Mouse (Mus musculus): ENCODE data around the gene Hhat. TPM values are rescaled to one million over a fixed set of nuclear protein-coding genes. Genes with fewer than 3 reads are reported as not detected.

Gene Hhat
- total and polyA plus RNA-seq, 2 experiments from 2014 or later, result 4.0 to 13.2 TPM

DNA sequence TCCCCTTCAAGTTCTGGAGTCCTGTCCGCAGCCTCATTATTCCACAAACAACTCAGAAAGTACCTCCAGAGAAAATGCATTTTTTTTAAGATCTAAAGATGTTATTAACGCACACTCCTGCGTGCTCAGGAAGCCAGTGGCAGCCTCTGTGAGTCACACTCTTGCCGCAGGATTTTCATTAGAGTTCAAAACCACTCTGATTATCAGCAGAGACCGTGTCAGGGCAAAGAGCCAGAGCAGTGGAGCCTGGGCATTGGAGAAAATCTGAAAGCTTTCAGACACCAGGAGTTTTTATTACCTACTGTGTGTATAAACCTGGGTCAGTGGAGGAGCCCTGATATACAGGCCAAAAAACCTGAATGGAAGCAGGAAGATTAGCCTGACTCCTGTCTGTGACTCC is 292.8 kb downstream of the Hhat start:
- DNase-seq (ENCODE audit: low spot score) (no peak), ATAC-seq (ENCODE audit: insufficient read depth, low read depth) (no peak)
- Histone ChIP-seq H3K4me1 (ENCODE audit: control insufficient read depth, insufficient read depth) (no peaks in the 10 kb centered on the region), H3K9ac (replicated peaks; ENCODE audit: low read depth, low read length) (no peak overlapping the region), H3K4me3 (ENCODE audit: low read depth, low read length) (no peak overlapping the region), H3K27me3 (ENCODE audit: control insufficient read depth, insufficient read depth, low read length) (no peaks in the 10 kb centered on the region), H3K27ac (ENCODE audit: low read depth) (no peak overlapping the region), H3K4me2 (ENCODE audit: low read depth, low read length) (no peak overlapping the region), H3K36me3 (replicated peaks; ENCODE audit: control insufficient read depth, insufficient read depth, low read length) (no peaks in the 10 kb centered on the region), H3K9me3 (replicated peaks; ENCODE audit: control insufficient read depth, low read length) (no peaks in the 10 kb centered on the region)
- 48% methylated on average over 5 of the region's 5 CpGs for WGBS
- TF ChIP-seq EP300 (IDR thresholded peaks at IDR 0.05; ENCODE audit: low read depth), result no peak
- no peak for TF ChIP-seq CTCF (IDR thresholded peaks at IDR 0.05; ENCODE audit: low read depth)

DNA sequence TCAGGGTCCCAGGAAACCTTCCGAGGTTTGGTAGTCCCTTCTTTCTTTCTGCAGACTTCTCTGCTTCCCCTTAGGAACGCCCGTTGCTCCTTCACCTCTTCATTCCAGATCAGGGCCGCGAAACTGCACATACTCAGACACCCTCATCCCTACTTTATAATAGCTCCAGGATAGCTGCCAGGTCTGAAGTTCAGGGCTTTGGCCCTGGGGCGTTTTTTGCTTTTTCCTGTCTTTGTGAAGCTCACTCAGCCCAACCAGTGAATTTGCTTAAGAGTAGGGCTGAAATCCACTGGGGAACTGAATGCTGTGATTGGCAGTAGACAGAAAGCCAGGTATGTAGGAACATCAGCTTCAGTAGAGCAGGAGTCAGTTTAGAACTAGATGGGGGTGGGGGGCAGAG is 293.5 kb downstream of the Hhat start:
- ATAC-seq (ENCODE audit: insufficient read depth, low read depth) (no peak), DNase-seq (ENCODE audit: low spot score) (peak; percentile 11)
- H3K27ac ChIP-seq (ENCODE audit: low read depth), result no peak overlapping the region
- no peak overlapping the region for H3K9ac ChIP-seq (replicated peaks; ENCODE audit: low read depth, low read length)
- TF ChIP-seq CTCF (IDR thresholded peaks at IDR 0.05; ENCODE audit: low read depth) (no peak), EP300 (IDR thresholded peaks at IDR 0.05; ENCODE audit: low read depth) (no peak)
- WGBS, result 61% methylated on average over 6 of the region's 6 CpGs
- no peak overlapping the region for H3K4me3 ChIP-seq (ENCODE audit: low read depth, low read length)
- H3K36me3 ChIP-seq (replicated peaks; ENCODE audit: control insufficient read depth, insufficient read depth, low read length), result no peaks in the 10 kb centered on the region
- no peaks in the 10 kb centered on the region for H3K4me1 ChIP-seq (ENCODE audit: control insufficient read depth, insufficient read depth)
- no peaks in the 10 kb centered on the region for H3K27me3 ChIP-seq (ENCODE audit: control insufficient read depth, insufficient read depth, low read length)
- H3K4me2 ChIP-seq (ENCODE audit: low read depth, low read length), result no peak overlapping the region
- H3K9me3 ChIP-seq (replicated peaks; ENCODE audit: control insufficient read depth, low read length), result no peaks in the 10 kb centered on the region

DNA sequence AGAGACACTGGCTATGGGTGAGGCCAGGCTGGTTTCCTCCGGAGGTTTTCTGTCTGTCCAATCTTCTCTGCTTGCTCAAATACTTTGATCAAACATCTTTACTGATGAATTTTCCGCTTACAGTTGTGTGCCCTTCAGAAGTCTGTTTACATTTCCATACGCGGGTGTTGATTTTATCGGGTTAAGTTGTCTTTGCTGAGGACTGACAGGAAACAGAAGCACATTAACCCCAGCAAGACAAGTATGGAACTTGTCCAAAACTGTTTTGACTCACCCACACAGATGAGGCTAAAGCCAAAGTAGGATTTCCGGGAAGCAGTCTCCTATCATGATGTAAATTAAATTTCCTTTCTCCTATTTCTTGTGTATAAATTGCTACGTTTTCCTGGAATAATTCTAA is 294.3 kb downstream of the Hhat start:
- ATAC-seq (ENCODE audit: insufficient read depth, low read depth) (no peak), DNase-seq (ENCODE audit: low spot score) (no peak)
- Histone ChIP-seq H3K27me3 (ENCODE audit: control insufficient read depth, insufficient read depth, low read length) (no peaks in the 10 kb centered on the region), H3K9me3 (replicated peaks; ENCODE audit: control insufficient read depth, low read length) (no peaks in the 10 kb centered on the region), H3K4me3 (ENCODE audit: low read depth, low read length) (no peak overlapping the region), H3K4me2 (ENCODE audit: low read depth, low read length) (no peak overlapping the region), H3K27ac (ENCODE audit: low read depth) (no peak overlapping the region), H3K9ac (replicated peaks; ENCODE audit: low read depth, low read length) (no peak overlapping the region), H3K36me3 (replicated peaks; ENCODE audit: control insufficient read depth, insufficient read depth, low read length) (no peaks in the 10 kb centered on the region), H3K4me1 (ENCODE audit: control insufficient read depth, insufficient read depth) (no peaks in the 10 kb centered on the region)
- TF ChIP-seq EP300 (IDR thresholded peaks at IDR 0.05; ENCODE audit: low read depth), result no peak
- no peak for TF ChIP-seq CTCF (IDR thresholded peaks at IDR 0.05; ENCODE audit: low read depth)
- WGBS, result 41% methylated on average over 7 of the region's 7 CpGs

DNA sequence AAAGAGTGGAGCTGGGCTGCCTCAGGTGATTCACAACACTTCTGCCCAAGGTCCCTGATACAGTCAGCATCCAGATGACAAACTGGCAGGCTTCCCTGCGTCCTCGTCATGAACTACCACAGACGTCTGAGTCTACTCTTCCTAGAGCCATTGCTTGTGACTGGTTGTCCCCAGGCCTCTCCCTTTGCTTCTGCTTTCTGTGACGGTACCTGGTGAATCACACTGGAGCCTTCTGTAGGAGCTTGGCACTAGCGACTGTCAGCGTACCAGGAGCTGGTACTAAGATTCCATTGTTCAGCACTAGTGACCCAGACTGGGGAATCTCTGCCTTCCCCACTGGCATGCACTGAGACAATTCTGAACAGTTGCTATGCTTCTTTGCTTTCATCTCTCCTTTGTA is 297.9 kb downstream of the Hhat start:
- Histone ChIP-seq H3K36me3 (replicated peaks; ENCODE audit: control insufficient read depth, insufficient read depth, low read length) (no peaks in the 10 kb centered on the region), H3K9me3 (replicated peaks; ENCODE audit: control insufficient read depth, low read length) (no peaks in the 10 kb centered on the region), H3K4me2 (ENCODE audit: low read depth, low read length) (no peak overlapping the region), H3K27me3 (ENCODE audit: control insufficient read depth, insufficient read depth, low read length) (no peaks in the 10 kb centered on the region), H3K27ac (ENCODE audit: low read depth) (no peak overlapping the region), H3K9ac (replicated peaks; ENCODE audit: low read depth, low read length) (no peak overlapping the region), H3K4me1 (ENCODE audit: control insufficient read depth, insufficient read depth) (no peaks in the 10 kb centered on the region), H3K4me3 (ENCODE audit: low read depth, low read length) (no peak overlapping the region)
- TF ChIP-seq EP300 (IDR thresholded peaks at IDR 0.05; ENCODE audit: low read depth), result no peak
- no peak for TF ChIP-seq CTCF (IDR thresholded peaks at IDR 0.05; ENCODE audit: low read depth)
- ATAC-seq (ENCODE audit: insufficient read depth, low read depth) (no peak), DNase-seq (ENCODE audit: low spot score) (no peak)
- WGBS, result 76% methylated on average over 6 of the region's 6 CpGs

DNA sequence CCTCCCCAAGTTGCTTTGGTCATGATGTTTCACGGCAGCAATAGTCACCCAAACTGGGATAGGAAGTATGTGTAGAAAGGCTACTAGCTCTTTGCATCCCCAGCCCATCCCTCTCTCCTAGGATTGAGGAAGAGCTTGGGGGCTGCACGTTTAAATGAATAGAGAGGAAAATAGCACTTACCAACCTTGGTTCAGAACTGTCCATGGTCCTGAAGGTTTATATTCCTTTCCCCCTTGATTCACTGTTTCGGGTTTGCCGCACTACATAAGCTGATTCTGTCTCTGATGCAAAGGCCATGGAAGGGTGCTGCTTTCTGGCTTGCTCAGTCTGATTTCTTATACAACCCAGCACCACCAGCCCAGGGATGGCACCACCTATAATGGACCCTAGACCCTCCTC is 298.7 kb downstream of the Hhat start:
- Histone ChIP-seq H3K9ac (replicated peaks; ENCODE audit: low read depth, low read length) (no peak overlapping the region), H3K36me3 (replicated peaks; ENCODE audit: control insufficient read depth, insufficient read depth, low read length) (no peaks in the 10 kb centered on the region), H3K4me2 (ENCODE audit: low read depth, low read length) (no peak overlapping the region), H3K9me3 (replicated peaks; ENCODE audit: control insufficient read depth, low read length) (no peaks in the 10 kb centered on the region), H3K4me1 (ENCODE audit: control insufficient read depth, insufficient read depth) (no peaks in the 10 kb centered on the region), H3K27me3 (ENCODE audit: control insufficient read depth, insufficient read depth, low read length) (no peaks in the 10 kb centered on the region), H3K4me3 (ENCODE audit: low read depth, low read length) (no peak overlapping the region), H3K27ac (ENCODE audit: low read depth) (no peak overlapping the region)
- TF ChIP-seq EP300 (IDR thresholded peaks at IDR 0.05; ENCODE audit: low read depth), result no peak
- no peak for TF ChIP-seq CTCF (IDR thresholded peaks at IDR 0.05; ENCODE audit: low read depth)
- DNase-seq (ENCODE audit: low spot score), result peak; percentile 24
- WGBS, result 57% methylated on average over 4 of the region's 4 CpGs
- ATAC-seq (ENCODE audit: insufficient read depth, low read depth), result no peak

DNA sequence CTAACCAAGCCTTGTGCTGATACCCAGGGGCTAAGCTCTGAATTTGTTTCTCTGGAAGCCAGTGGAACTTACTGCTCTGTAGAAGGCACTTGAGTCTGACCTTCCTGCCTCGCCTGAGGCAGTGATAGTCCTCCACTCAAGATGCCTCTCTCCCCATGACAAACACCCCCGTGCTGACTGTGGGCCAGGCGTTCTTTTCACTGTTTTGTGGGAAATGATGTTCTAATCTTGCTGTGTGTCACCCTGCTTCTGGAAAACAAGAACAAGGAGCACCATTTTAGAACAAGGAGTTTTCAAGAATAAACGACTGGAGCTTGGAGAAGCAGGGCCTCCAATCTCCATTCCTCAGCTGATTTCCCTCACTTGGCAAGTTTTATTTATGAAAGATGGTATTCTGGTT is 307.3 kb downstream of the Hhat start:
- H3K4me3 ChIP-seq (ENCODE audit: low read depth, low read length), result no peak overlapping the region
- H3K27me3 ChIP-seq (ENCODE audit: control insufficient read depth, insufficient read depth, low read length), result no peaks in the 10 kb centered on the region
- 60% methylated on average over 4 of the region's 4 CpGs for WGBS
- no peak overlapping the region for H3K27ac ChIP-seq (ENCODE audit: low read depth)
- H3K4me1 ChIP-seq (ENCODE audit: control insufficient read depth, insufficient read depth), result no peaks in the 10 kb centered on the region
- H3K36me3 ChIP-seq (replicated peaks; ENCODE audit: control insufficient read depth, insufficient read depth, low read length), result no peaks in the 10 kb centered on the region
- ATAC-seq (ENCODE audit: insufficient read depth, low read depth) (no peak), DNase-seq (ENCODE audit: low spot score) (no peak)
- TF ChIP-seq CTCF (IDR thresholded peaks at IDR 0.05; ENCODE audit: low read depth), result no peak
- TF ChIP-seq EP300 (IDR thresholded peaks at IDR 0.05; ENCODE audit: low read depth), result no peak
- H3K4me2 ChIP-seq (ENCODE audit: low read depth, low read length), result no peak overlapping the region
- no peak overlapping the region for H3K9ac ChIP-seq (replicated peaks; ENCODE audit: low read depth, low read length)
- H3K9me3 ChIP-seq (replicated peaks; ENCODE audit: control insufficient read depth, low read length), result no peaks in the 10 kb centered on the region

Measured in heart, postnatal 0 days (tissue).